Mouse (Mus musculus): ENCODE data around the gene Inpp1.

- TF ChIP-seq CTCF (conservative IDR thresholded peaks at IDR 0.05; ENCODE audit: insufficient read depth, insufficient read length, low read depth, low read length) = no peak
- no peak for TF ChIP-seq POLR2A (IDR thresholded peaks at IDR 0.05; ENCODE audit: low read depth, low read length)
These were observed 63.2 kb downstream of the Inpp1 start for GRCm38 (mm10) chr1:52754331-52754730.
